Mouse (Mus musculus) heart, embryonic 13.5 days (tissue): Measurements from ENCODE around the gene Zfp507. TPM values are rescaled to one million over a fixed set of nuclear protein-coding genes. Genes with fewer than 3 reads are reported as not detected.

Experiments used
- ATAC-seq: fragments of 200-750 bp; cut with Nextera tagmentation; 2 replicates; pipeline ENCODE4 v1.8.0; 2017; ENCODE audit warnings: moderate TSS enrichment; ENCODE audit not compliant: insufficient number of reproducible peaks, low FRiP score, low TSS enrichment; ENCODE audit errors: extremely low read depth
- H3K27ac ChIP-seq: fragments of 300-500 bp; sonication (generic); replicated peaks from 2 replicates; pipeline ENCODE4 v1.5.1; 2015; ENCODE audit warnings: moderate library complexity, mild to moderate bottlenecking, inconsistent platforms
- H3K27me3 ChIP-seq: fragments of 300-500 bp; sonication (generic); replicated peaks from 2 replicates; pipeline ENCODE4 v1.6.1; 2015; ENCODE audit warnings: mild to moderate bottlenecking, inconsistent platforms
- H3K36me3 ChIP-seq: fragments of 300-500 bp; sonication (generic); 2 replicates; pipeline ENCODE4 v1.6.1; 2015; ENCODE audit warnings: mild to moderate bottlenecking, inconsistent platforms
- H3K4me1 ChIP-seq: fragments of 300-500 bp; sonication (generic); 2 replicates; pipeline ENCODE4 v1.6.1; 2015; ENCODE audit warnings: inconsistent platforms
- H3K4me2 ChIP-seq: fragments of 300-500 bp; sonication (generic); 2 replicates; pipeline ENCODE4 v1.6.1; 2015; ENCODE audit warnings: inconsistent platforms, mild to moderate bottlenecking, moderate library complexity
- H3K4me3 ChIP-seq: fragments of 300-500 bp; sonication (generic); 2 replicates; pipeline ENCODE4 v1.5.1; 2015; ENCODE audit warnings: moderate library complexity, mild to moderate bottlenecking, inconsistent platforms
- H3K9ac ChIP-seq: fragments of 300-500 bp; sonication (generic); 2 replicates; pipeline ENCODE4 v1.6.1; 2015; ENCODE audit warnings: inconsistent platforms, mild to moderate bottlenecking, moderate library complexity
- H3K9me3 ChIP-seq: fragments of 300-500 bp; sonication (generic); 2 replicates; pipeline ENCODE4 v1.6.1; 2016; ENCODE audit warnings: inconsistent platforms
- WGBS: fragments of 180-500 bp; shearing (Covaris S2); methylation state at CpG from one replicate; pipeline ENCODE4 v1.1.7; 2015; ENCODE audit warnings: mixed read lengths; 5-methylcytosine and 5-hydroxymethylcytosine counted together
- polyA plus RNA-seq: library from polyadenylated mRNA; unstranded; fragments of >200 nt; fragmentation: Nextera tagmentation; extraction: Ambion mirVana; gene quantifications from 2 replicates; pipeline ENCODE4 v1.2.1, GENCODE M21; 2015

Zfp507 gene
- polyA plus RNA-seq, 1 experiment from 2014 or later = 9.9 TPM

DNA sequence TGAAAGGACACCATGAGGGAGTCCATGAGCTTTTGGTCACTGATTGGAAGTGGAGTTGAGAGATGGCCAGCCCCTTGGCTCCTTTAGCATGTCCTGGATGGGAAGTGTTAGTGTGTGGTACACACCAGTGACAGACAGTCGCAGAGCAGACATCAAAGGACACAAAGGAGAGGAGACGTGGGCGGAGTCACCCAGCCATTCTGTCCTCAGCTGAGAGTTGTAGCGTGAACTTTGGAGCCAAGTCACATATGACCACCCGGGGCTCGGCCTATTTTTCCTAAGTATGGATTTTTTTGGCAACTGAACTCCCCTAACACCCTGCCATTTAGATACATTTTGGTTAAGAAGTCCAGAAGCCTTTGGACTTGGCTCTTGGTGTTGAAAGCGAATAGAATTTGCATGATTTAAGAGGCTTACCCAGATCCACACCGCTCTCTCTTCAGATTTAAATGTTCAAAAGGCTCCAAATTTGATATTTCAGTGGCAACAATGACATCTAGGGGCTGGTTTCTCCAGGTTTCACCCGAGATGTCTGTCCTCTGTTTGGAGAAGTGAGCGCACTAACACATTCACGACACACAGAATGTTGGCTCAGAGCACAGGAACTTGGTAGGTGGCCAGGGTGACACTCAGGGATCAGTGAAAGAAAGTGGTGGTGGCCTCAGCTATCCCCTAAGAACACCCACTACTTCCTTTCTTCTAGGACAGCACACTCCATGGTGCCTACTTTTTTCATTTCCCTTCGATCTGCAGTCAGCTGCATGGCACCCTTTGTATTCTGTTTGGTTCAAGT is 12.2 kb upstream of the Zfp507 start:
- H3K27me3 ChIP-seq = peaks cover 4% of the 10 kb centered on the region; the same call in 1 of the 2 replicates
- H3K4me1 ChIP-seq = 0 out of 2 replicates have a peak, but pooled peaks cover 8% of the 10 kb centered on the region
- H3K4me2 ChIP-seq = no peak overlapping the region
- no peak overlapping the region for H3K4me3 ChIP-seq
- H3K9me3 ChIP-seq = no peaks in the 10 kb centered on the region
- H3K36me3 ChIP-seq = no peaks in the 10 kb centered on the region
- no peak for ATAC-seq
- 69% methylated on average over 12 of the region's 12 CpGs for WGBS
- H3K9ac ChIP-seq = no peak overlapping the region
- no peak overlapping the region for H3K27ac ChIP-seq

DNA sequence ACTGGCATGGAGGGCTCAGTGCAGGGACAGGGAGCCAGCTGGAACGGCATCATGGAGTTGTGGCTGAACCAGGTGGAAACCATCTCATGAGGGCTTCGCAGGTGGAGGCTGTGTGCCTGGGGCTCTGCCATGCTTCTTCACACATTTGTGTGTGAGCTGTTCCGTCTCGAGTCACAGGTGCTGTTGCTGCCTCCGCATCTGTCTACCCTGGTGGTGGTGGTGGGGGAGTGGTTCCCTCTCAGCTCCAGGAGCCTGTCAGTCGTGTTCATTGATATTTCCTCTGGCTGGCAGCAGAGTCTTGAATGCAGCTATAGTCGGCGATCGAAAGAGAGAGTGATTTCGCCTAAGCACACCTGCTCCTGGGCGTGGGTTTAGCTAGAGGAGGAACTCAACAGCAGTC is 10.5 kb upstream of the Zfp507 start:
- H3K4me3 ChIP-seq = no peak overlapping the region
- H3K9me3 ChIP-seq = no peaks in the 10 kb centered on the region
- H3K27me3 ChIP-seq = peaks cover 4% of the 10 kb centered on the region; the same call in 1 of the 2 replicates
- no peak overlapping the region for H3K27ac ChIP-seq
- no peak overlapping the region for H3K4me2 ChIP-seq
- no peaks in the 10 kb centered on the region for H3K36me3 ChIP-seq
- no peak overlapping the region for H3K9ac ChIP-seq
- no peaks in the 10 kb centered on the region for H3K4me1 ChIP-seq
- no peak for ATAC-seq
- WGBS = 78% methylated on average over 11 of the region's 11 CpGs

DNA sequence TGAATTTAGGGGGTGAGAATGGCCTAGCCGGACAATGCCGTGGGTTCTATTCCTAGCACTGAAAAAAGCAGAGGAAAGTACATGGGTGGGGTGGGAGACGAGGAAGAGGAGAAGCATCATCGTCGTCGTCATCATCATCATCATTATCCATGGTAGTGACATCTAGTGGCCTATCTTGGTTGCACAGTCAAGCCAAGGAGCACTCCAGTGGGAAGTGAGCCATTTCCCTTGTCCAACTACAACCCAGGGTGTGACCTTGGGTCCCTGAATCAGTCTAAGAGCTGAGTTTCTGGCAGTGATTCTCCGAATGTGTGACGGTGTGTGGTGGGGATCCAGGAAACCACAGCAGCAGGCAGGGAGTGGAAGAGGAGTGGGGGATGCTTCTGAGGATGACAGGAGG is 7.9 kb upstream of the Zfp507 start:
- Histone ChIP-seq H3K4me3 (no peak overlapping the region), H3K9me3 (no peaks in the 10 kb centered on the region), H3K4me1 (no peaks in the 10 kb centered on the region), H3K36me3 (no peaks in the 10 kb centered on the region), H3K4me2 (no peak overlapping the region), H3K9ac (no peak overlapping the region), H3K27ac (no peak overlapping the region), H3K27me3 (peaks cover 4% of the 10 kb centered on the region; the same call in 1 of the 2 replicates)
- ATAC-seq = no peak
- WGBS = 46% methylated on average over 8 of the region's 8 CpGs

DNA sequence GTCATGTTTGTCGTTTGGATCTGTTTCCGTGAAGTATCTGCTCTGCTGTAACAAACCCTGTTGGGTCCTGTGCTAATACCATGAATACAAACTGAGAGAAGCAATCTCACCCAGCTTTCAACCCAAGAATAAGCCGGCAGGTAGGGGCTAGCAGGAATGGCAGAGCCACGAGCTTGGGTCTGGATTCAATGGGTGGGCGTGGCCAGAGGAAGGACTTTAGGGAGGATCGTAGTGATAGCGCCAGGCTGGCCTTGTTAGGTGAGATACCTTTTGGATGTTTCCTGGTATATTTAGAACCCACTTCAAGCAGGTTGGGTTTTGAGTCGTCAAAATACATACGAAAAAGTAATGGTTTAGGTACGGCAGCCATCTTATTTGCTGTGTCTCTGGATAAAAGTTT is 1.4 kb upstream of the Zfp507 start:
- peaks cover 10% of the 10 kb centered on the region for H3K4me1 ChIP-seq
- no peaks in the 10 kb centered on the region for H3K9me3 ChIP-seq
- no peak overlapping the region for H3K9ac ChIP-seq
- no peak overlapping the region for H3K4me2 ChIP-seq
- no peak overlapping the region for H3K4me3 ChIP-seq
- 63% methylated on average over 10 of the region's 10 CpGs for WGBS
- no peak overlapping the region for H3K27ac ChIP-seq
- 0 out of 2 replicates have a peak, but pooled peaks cover 4% of the 10 kb centered on the region for H3K27me3 ChIP-seq
- H3K36me3 ChIP-seq = peaks cover 22% of the 10 kb centered on the region
- ATAC-seq = no peak

DNA sequence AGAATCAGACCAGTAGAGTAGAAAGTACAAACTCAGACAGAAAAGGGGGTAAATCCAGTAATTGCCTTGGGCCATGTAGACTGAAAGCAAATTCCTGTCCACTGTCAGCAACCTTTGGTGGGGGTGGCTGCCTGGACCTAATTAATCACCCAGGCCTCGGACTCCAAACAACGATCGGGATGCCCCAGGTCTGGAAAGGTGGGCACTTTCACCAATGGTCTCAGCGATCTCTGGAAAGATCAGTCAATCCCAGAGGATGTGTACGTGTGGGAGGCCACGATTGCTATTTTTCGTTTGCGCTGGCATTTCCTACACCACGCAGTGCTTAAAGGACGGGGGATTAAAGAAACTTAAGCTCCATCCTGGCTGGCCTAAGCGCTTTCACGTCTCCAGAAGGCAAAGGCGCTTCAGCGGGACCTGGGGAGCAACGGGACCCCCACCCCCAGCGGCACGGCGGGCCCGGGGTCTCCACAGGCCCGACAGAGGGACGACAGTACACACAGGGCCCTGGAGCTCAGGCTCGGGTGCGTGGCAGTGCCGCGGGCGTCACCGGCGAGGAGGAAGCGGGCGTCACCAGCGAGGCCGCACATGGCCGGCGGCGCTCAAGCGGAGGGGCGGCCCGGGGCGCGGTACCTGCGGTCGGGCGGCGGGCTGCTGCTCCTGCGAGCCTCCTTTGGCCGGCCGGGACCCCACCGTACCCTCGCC is 450 bp downstream of the Zfp507 start:
- H3K27ac ChIP-seq = peak overlapping the region; percentile 90
- H3K4me3 ChIP-seq = peak overlapping the region; percentile 95
- no peaks in the 10 kb centered on the region for H3K9me3 ChIP-seq
- H3K36me3 ChIP-seq = peaks cover 40% of the 10 kb centered on the region
- WGBS = under 1% methylated on average over 37 of the region's 49 CpGs
- ATAC-seq = peak; percentile 81
- 0 out of 2 replicates have a peak, but pooled peaks cover 4% of the 10 kb centered on the region for H3K27me3 ChIP-seq
- H3K4me2 ChIP-seq = peak overlapping the region; percentile 91
- H3K4me1 ChIP-seq = peaks cover 15% of the 10 kb centered on the region
- H3K9ac ChIP-seq = peak overlapping the region; percentile 99

DNA sequence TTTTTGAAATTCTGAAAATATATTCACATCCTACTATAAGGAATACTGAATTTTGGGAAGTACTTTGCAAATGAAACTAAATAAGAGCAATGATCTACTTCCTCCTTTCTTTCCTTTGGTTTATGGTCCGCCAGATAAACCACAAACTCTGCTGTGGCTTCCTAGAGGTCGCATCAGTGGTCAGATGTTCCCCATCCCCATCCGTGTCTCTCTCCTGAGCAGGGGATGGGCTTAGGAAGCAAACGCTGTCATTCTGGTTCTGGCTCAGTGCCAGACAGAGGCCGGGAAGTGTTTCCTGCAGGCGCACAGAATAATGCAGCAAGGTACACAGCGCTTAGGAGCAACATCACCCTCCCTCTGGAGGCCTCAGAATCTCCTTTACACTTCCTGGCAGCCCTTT is 6.7 kb downstream of the Zfp507 start:
- no peak overlapping the region for H3K4me3 ChIP-seq
- H3K27me3 ChIP-seq = no peaks in the 10 kb centered on the region
- no peak overlapping the region for H3K4me2 ChIP-seq
- H3K9ac ChIP-seq = no peak overlapping the region
- H3K27ac ChIP-seq = no peak overlapping the region
- ATAC-seq = no peak
- peaks cover 36% of the 10 kb centered on the region for H3K4me1 ChIP-seq
- 50% methylated on average over 7 of the region's 7 CpGs for WGBS
- no peaks in the 10 kb centered on the region for H3K9me3 ChIP-seq
- H3K36me3 ChIP-seq = peaks cover 96% of the 10 kb centered on the region

DNA sequence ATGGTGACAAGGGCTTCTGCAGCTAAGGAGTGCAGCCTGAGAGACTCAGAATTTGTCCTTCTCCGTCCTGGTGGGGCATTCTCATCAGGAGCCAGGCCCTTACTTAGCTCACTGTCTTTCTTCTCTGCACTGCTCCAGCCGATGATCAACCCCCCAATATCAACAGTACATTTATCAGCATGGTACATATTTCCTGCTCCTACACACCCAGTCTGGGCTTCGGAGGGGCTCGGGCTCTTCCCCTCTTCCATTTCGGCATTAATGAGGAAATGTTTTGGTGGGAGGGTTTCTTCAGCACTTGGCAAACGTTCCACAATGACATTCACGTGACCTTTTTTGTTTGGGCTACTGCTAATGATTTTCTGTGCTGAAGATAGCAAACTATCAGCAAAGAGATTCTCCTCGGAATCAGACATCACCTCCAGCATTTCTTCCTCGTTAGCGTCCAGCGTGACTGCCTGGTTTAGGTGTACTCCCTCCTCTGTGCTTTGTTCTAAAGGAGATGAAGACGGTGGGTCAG is 8.6 kb downstream of the Zfp507 start:
- H3K4me3 ChIP-seq = no peak overlapping the region

DNA sequence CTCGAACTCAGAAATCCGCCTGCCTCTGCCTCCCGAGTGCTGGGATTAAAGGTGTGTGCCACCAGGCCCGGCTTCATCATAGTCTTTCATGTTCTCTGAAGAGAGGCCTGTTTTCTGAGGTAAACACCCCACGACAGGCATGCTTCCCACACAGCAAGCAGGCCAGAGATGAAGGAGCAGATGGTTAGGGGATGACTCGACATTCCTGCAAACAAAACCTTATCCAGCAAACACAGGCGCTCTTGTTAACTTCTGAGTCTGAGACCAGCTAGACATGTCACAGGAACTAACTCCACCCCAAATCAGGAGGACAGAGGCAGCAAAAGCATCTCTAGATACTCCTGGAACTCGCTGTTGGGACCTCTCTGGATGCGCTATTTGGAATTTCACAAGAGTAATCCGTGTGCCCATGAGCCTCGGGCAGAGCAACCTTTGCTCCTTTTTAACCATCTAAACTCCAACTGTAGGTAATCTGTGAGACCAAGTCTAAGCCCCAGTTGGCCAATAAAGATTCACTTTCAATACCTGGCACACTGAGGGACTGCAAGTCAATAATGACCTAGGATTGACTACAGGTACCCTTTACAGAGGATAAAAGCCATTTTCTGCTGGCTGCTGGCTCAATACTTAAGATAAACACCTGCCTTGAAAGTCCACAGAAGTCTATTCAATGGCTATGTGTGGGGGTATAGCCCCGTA is 10.5 kb downstream of the Zfp507 start:
- WGBS = 68% methylated on average over 12 of the region's 12 CpGs
- peaks cover 28% of the 10 kb centered on the region for H3K4me1 ChIP-seq
- no peaks in the 10 kb centered on the region for H3K27me3 ChIP-seq
- H3K4me3 ChIP-seq = no peak overlapping the region
- H3K27ac ChIP-seq = peak overlapping the region; percentile 32; the same call in 1 of the 2 replicates
- peak; percentile 45; the same call in 1 of the 2 replicates for ATAC-seq
- H3K36me3 ChIP-seq = peaks cover 93% of the 10 kb centered on the region
- H3K9ac ChIP-seq = no peak overlapping the region
- H3K4me2 ChIP-seq = no peak overlapping the region
- no peaks in the 10 kb centered on the region for H3K9me3 ChIP-seq

More for the DNA sequence above, 8.6 kb downstream of the Zfp507 start:
- no peak for ATAC-seq
- H3K27me3 ChIP-seq = no peaks in the 10 kb centered on the region
- 55% methylated on average over 12 of the region's 12 CpGs for WGBS
- H3K4me1 ChIP-seq = peaks cover 34% of the 10 kb centered on the region
- no peak overlapping the region for H3K4me2 ChIP-seq
- no peaks in the 10 kb centered on the region for H3K9me3 ChIP-seq
- peaks cover 96% of the 10 kb centered on the region for H3K36me3 ChIP-seq
- no peak overlapping the region for H3K9ac ChIP-seq
- no peak overlapping the region for H3K27ac ChIP-seq

DNA sequence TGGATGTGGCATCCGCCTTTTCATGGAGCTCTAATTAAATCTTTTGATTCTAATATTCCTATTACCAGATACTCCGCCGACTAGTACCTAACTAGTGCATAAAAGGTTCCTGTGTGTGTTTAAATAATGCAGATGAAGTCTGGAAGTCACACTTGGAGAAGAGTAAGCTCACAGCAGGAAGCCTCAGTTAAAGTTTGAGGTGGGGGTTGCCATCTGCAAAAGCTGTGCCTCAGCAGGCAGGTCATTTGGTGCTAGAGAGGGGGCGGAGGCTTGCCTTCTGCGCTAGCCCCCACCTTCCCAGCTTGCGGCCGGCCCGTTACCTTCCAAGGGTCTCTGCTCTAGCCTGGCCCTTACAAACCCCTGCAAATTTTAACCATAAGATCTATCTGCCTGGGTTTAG is 11.9 kb downstream of the Zfp507 start:
- Histone ChIP-seq H3K36me3 (peaks cover 95% of the 10 kb centered on the region), H3K27ac (no peak overlapping the region), H3K4me2 (no peak overlapping the region; the same call in 1 of the 2 replicates), H3K4me1 (peaks cover 15% of the 10 kb centered on the region), H3K9me3 (no peaks in the 10 kb centered on the region), H3K9ac (no peak overlapping the region), H3K4me3 (no peak overlapping the region), H3K27me3 (no peaks in the 10 kb centered on the region)
- 73% methylated on average over 8 of the region's 8 CpGs for WGBS
- no peak for ATAC-seq

DNA sequence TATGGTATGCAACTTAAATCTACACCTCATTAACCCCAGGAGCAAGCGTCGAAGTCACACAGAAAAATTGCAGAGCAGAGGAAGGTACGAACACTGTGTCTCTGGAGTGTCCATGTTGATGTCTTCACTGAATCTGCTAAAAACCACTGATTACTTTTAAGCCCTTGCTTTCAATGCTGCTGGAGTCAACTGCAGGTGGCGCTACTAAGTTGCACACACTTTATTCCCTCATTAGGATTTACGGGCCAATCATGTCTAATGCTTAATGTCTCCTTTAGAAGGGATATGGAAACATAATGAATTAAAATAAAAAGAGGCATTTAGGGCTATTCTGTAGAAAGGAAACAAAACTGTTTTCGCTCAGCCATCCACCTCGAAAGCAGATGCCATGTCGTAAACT is 12.6 kb downstream of the Zfp507 start:
- H3K27me3 ChIP-seq = no peaks in the 10 kb centered on the region
- H3K4me2 ChIP-seq = no peak overlapping the region
- peaks cover 96% of the 10 kb centered on the region for H3K36me3 ChIP-seq
- H3K9me3 ChIP-seq = no peaks in the 10 kb centered on the region
- H3K4me1 ChIP-seq = peaks cover 15% of the 10 kb centered on the region
- 86% methylated on average over 8 of the region's 8 CpGs for WGBS
- ATAC-seq = no peak
- no peak overlapping the region for H3K9ac ChIP-seq
- H3K4me3 ChIP-seq = no peak overlapping the region
- no peak overlapping the region for H3K27ac ChIP-seq

DNA sequence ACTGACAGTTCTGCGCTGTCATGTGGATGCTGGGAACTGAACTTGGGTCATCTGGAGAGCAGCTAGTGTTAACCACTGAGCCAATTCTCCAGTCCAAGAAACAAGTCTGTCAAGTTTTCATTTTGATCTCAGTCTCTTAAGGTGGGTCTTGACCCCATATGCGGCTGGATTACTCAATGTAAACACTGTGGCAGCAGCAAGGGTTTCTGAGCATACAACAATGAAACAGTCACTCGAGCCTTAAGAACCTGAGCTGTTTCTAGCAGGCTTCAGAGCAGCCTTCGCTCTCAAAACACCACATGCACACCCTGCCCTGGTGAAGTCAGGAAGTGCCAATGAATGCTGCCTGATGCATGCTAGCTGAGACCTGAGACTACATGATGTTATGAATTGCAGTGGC is 17.2 kb downstream of the Zfp507 start:
- no peak for ATAC-seq
- WGBS = 87% methylated on average over 4 of the region's 4 CpGs
- no peaks in the 10 kb centered on the region for H3K9me3 ChIP-seq
- no peak overlapping the region for H3K27ac ChIP-seq
- H3K4me1 ChIP-seq = no peaks in the 10 kb centered on the region
- H3K27me3 ChIP-seq = no peaks in the 10 kb centered on the region
- no peak overlapping the region for H3K4me3 ChIP-seq
- no peak overlapping the region for H3K9ac ChIP-seq
- H3K4me2 ChIP-seq = no peak overlapping the region
- H3K36me3 ChIP-seq = peaks cover 91% of the 10 kb centered on the region
